Mouse (Mus musculus) forebrain, embryonic 10.5 days (tissue): Measurements from ENCODE around the gene Myog. TPM values are rescaled to one million over a fixed set of nuclear protein-coding genes. Genes with fewer than 3 reads are reported as not detected.

Experiments
- DNase-seq: peaks from one replicate; pipeline ENCODE4 v3.0.0-alpha.2; 2017; ENCODE audit warnings: low spot score; ENCODE audit errors: extremely low spot score
- H3K27ac ChIP-seq: fragments of 300-500 bp; sonication (generic); 2 replicates; pipeline ENCODE4 v1.5.1; 2016; ENCODE audit warnings: mild to moderate bottlenecking
- H3K27me3 ChIP-seq: fragments of 300-500 bp; sonication (generic); 2 replicates; pipeline ENCODE4 v1.6.1; 2016; ENCODE audit warnings: mild to moderate bottlenecking; ENCODE audit not compliant: poor library complexity, severe bottlenecking
- H3K36me3 ChIP-seq: fragments of 300-500 bp; sonication (generic); replicated peaks from 2 replicates; pipeline ENCODE4 v1.6.1; 2016; ENCODE audit warnings: mild to moderate bottlenecking, moderate library complexity
- H3K4me1 ChIP-seq: fragments of 300-500 bp; sonication (generic); 2 replicates; pipeline ENCODE4 v1.6.1; 2016
- H3K4me3 ChIP-seq: fragments of 300-500 bp; sonication (generic); 2 replicates; pipeline ENCODE4 v1.5.1; 2016; ENCODE audit warnings: mild to moderate bottlenecking, moderate library complexity
- H3K9me3 ChIP-seq: fragments of 300-500 bp; sonication (generic); 2 replicates; pipeline ENCODE4 v1.6.1; 2016; ENCODE audit warnings: mild to moderate bottlenecking, moderate library complexity
- WGBS: fragments of 180-500 bp; shearing (Covaris S2); methylation state at CpG from one replicate; pipeline ENCODE4 v1.1.7; 2016; 5-methylcytosine and 5-hydroxymethylcytosine counted together
- polyA plus RNA-seq: library from polyadenylated mRNA; unstranded; fragments of >200 nt; fragmentation: Nextera tagmentation; extraction: Ambion mirVana; gene quantifications from 2 replicates; pipeline ENCODE4 v1.2.1, GENCODE M21; 2016

Gene Myog
- polyA plus RNA-seq, 1 experiment from 2014 or later, result not detected

DNA sequence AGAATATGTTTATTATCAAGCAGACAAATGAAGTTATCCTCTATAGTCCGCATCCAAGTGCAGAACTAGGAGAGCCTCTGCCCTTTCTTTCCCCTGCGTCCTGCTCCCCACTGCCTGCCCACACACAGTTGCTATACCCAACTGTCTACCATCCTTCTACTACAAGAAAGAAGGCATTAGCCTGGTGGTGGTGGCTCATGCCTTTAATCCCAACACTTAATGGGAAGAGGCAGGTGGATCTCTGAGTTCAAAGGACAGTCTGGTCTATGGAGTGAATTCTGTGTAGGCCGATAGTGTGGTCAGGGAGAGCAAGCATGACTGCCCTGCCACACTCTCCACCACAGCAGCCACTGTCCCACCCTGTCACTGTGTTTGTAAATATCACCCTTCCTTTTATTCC is 20.9 kb downstream of the Myog start:
- no peaks in the 10 kb centered on the region for H3K36me3 ChIP-seq
- 97% methylated on average over 3 of the region's 3 CpGs for WGBS
- no peaks in the 10 kb centered on the region for H3K9me3 ChIP-seq
- H3K4me3 ChIP-seq, result no peak overlapping the region
- H3K27me3 ChIP-seq, result no peaks in the 10 kb centered on the region
- no peak for DNase-seq
- no peak overlapping the region for H3K27ac ChIP-seq
- H3K4me1 ChIP-seq, result peaks cover 7% of the 10 kb centered on the region

DNA sequence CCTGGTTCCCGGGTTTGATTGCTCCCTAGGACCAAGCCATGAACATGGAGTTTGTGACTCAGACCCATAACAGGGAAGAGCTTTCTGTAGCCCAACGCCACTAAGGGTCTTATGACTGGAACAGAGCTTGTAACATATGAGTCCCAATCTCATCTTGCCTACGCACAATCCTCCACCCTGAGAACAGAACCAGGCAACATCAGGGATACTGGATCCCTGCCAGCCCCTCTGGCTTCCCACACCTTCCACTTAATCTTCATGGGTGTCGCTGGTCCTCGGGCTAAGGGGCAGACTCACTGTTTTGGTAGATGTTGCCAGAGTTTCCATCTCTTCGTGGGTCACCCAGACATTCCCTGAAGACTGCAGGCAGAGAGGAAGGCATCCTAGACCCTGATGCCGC is 22.0 kb downstream of the Myog start:
- Histone ChIP-seq H3K27ac (no peak overlapping the region), H3K9me3 (no peaks in the 10 kb centered on the region), H3K36me3 (no peaks in the 10 kb centered on the region), H3K4me1 (peaks cover 7% of the 10 kb centered on the region), H3K4me3 (no peak overlapping the region), H3K27me3 (no peaks in the 10 kb centered on the region)
- no peak for DNase-seq
- 93% methylated on average over 7 of the region's 7 CpGs for WGBS

DNA sequence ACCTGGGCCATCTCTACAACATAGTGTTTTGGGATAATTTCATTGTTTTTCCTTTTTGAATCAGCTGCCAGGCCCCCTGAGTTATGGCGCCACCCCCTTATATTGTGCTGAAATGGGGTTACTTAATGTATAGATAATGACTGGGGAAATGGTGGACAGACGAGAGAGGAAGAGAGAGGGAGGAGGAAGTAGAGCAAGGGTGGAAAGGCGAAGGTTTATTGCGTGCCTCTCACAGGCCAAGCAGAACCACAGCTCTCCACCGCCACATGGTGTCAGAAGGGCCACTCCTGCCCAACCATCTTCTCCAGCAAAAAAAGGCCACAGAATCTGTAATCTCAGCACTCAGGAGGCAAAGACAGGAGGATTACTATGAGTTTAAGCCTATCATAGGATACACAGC is 25.4 kb downstream of the Myog start:
- 91% methylated on average over 5 of the region's 5 CpGs for WGBS
- H3K4me1 ChIP-seq, result peaks cover 4% of the 10 kb centered on the region; the same call in 1 of the 2 replicates
- no peak overlapping the region for H3K27ac ChIP-seq
- H3K36me3 ChIP-seq, result no peaks in the 10 kb centered on the region
- H3K27me3 ChIP-seq, result no peaks in the 10 kb centered on the region
- DNase-seq, result no peak
- H3K4me3 ChIP-seq, result no peak overlapping the region
- H3K9me3 ChIP-seq, result no peaks in the 10 kb centered on the region

DNA sequence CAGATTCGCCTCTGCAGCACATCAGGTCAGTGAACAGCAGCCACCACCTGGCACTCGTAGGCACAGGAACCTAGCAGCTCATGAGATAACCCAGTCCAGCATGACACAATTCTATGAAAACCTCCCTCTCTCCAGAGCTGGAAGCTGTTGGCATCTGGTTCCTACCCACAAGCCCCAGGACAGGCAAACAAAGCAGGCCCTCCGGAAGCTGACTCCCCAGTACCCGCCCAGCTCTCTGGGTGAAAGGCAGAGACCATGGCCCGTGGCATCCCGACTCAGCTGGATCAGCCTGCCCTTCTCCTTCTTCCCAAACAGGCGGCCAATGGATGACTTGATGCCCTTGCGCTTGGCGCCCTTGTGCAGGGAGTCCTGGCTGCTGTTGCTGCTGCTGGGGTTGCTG is 26.6 kb downstream of the Myog start:
- no peak overlapping the region for H3K27ac ChIP-seq
- H3K4me3 ChIP-seq, result no peak overlapping the region
- 91% methylated on average over 9 of the region's 9 CpGs for WGBS
- peaks cover 14% of the 10 kb centered on the region for H3K4me1 ChIP-seq
- no peaks in the 10 kb centered on the region for H3K9me3 ChIP-seq
- H3K27me3 ChIP-seq, result no peaks in the 10 kb centered on the region
- no peak for DNase-seq
- no peaks in the 10 kb centered on the region for H3K36me3 ChIP-seq

- H3K36me3 ChIP-seq, result no peaks in the 10 kb centered on the region
- WGBS, result 87% methylated on average over 5 of the region's 5 CpGs
- no peak overlapping the region for H3K27ac ChIP-seq
- peaks cover 14% of the 10 kb centered on the region for H3K4me1 ChIP-seq
- H3K9me3 ChIP-seq, result no peaks in the 10 kb centered on the region
- H3K4me3 ChIP-seq, result no peak overlapping the region
- H3K27me3 ChIP-seq, result no peaks in the 10 kb centered on the region
- DNase-seq, result no peak
These were observed 28.5 kb downstream of the Myog start for GRCm38 (mm10) chr1:134318261-134318660.

DNA sequence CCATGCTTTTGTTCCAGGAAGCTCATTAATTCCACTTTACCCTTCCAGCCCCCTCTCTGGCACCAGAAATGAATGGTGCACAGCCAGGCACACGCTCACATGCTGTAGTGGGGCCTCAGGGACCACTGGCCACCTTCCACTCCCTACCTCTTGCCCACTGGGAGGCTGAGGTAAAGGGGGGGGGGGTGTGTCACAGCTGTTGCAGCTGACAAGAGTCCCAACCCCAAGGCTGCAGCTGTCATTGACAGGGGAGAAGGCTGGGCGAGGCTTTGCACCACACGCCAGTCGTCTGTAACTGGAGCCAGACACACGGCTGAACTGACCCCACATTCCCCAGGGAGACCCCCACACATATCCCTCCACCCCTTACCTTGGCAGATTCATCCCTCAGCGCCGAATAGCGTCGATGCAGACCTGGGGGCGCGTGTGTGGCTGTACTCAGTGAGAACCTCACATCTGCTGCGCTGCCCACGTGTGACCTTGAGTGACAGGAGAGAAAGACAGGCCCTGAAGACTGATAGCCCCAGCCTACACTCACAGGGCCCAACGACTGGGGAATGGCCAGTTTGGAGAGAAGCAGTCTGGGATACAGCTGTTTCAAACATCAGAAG is 31.0 kb downstream of the Myog start:
- Histone ChIP-seq H3K27ac (peak overlapping the region; percentile 46; the same call in 1 of the 2 replicates), H3K9me3 (no peaks in the 10 kb centered on the region), H3K27me3 (no peaks in the 10 kb centered on the region), H3K36me3 (no peaks in the 10 kb centered on the region), H3K4me3 (no peak overlapping the region), H3K4me1 (peaks cover 18% of the 10 kb centered on the region)
- WGBS, result 76% methylated on average over 14 of the region's 14 CpGs
- DNase-seq, result no peak

- Histone ChIP-seq H3K27ac (no peak overlapping the region), H3K9me3 (no peaks in the 10 kb centered on the region), H3K4me3 (no peak overlapping the region), H3K36me3 (no peaks in the 10 kb centered on the region), H3K27me3 (no peaks in the 10 kb centered on the region), H3K4me1 (peaks cover 18% of the 10 kb centered on the region)
- DNase-seq, result no peak
- 91% methylated on average over 6 of the region's 6 CpGs for WGBS
These were observed 32.8 kb downstream of the Myog start for GRCm38 (mm10) chr1:134322591-134322990.

GRCm38 (mm10) chr1:134326841-134327346 is 37.1 kb downstream of the Myog start:
- H3K9me3 ChIP-seq, result no peaks in the 10 kb centered on the region
- H3K36me3 ChIP-seq, result no peaks in the 10 kb centered on the region
- H3K4me3 ChIP-seq, result no peak overlapping the region
- DNase-seq, result no peak
- no peaks in the 10 kb centered on the region for H3K27me3 ChIP-seq
- WGBS, result 93% methylated on average over 12 of the region's 12 CpGs
- H3K27ac ChIP-seq, result no peak overlapping the region
- peaks cover 4% of the 10 kb centered on the region; the same call in 1 of the 2 replicates for H3K4me1 ChIP-seq

DNA sequence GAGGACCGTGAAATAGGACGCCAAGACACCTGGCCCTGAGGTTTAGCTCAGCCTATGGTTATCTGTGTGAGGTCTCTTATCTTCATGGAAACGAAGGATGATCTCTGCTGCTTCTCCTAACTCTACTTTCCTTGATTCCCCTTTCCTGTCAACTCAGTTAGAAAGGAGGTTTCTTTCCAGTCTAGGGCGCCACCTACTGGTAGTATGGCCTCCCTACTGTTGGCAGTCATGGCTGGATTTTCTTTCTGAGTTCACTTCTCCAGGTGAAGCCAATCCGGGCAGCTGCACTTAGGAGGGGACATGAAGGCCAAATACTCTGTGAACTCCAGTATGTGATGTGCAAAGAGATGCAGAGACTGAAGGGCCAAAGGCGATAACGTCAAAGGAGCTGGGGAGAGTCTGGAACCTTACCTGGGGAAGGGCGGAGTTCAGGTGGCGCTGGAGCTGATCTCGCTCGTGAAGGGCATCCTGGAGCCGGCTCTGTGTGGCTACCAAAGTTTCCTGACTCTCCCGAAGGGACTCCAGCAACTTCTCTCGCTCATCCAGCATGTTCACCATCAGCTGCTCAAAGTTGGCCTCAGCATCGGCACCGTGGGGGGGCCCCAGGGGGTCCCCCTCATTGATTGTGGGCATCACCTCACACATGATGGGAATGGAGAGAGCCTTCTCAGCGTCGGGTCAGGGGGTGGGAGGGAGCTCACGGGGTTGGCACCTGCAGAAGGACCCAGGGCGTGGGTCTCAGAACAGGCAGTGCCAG is 42.3 kb downstream of the Myog start:
- WGBS, result 63% methylated on average over 20 of the region's 20 CpGs
- Histone ChIP-seq H3K27me3 (no peaks in the 10 kb centered on the region), H3K27ac (no peak overlapping the region), H3K4me1 (peaks cover 8% of the 10 kb centered on the region), H3K36me3 (no peaks in the 10 kb centered on the region), H3K9me3 (no peaks in the 10 kb centered on the region), H3K4me3 (no peak overlapping the region)
- DNase-seq, result peak; percentile 75

GRCm38 (mm10) chr1:134332770-134333271 is 43.0 kb downstream of the Myog start, which contains the start of gene Ppfia4:
Ppfia4 (minus strand) TSS chr1:134332928.
- 69% methylated on average over 13 of the region's 13 CpGs for WGBS
- DNase-seq, result no peak
- Histone ChIP-seq H3K4me3 (no peak within 1 kb of the TSS), H3K27me3 (no peaks in the 10 kb centered on the region), H3K27ac (no peak within 1 kb of the TSS), H3K36me3 (no peaks in the 10 kb centered on the region), H3K9me3 (no peaks in the 10 kb centered on the region), H3K4me1 (peaks cover 8% of the 10 kb centered on the region)

DNA sequence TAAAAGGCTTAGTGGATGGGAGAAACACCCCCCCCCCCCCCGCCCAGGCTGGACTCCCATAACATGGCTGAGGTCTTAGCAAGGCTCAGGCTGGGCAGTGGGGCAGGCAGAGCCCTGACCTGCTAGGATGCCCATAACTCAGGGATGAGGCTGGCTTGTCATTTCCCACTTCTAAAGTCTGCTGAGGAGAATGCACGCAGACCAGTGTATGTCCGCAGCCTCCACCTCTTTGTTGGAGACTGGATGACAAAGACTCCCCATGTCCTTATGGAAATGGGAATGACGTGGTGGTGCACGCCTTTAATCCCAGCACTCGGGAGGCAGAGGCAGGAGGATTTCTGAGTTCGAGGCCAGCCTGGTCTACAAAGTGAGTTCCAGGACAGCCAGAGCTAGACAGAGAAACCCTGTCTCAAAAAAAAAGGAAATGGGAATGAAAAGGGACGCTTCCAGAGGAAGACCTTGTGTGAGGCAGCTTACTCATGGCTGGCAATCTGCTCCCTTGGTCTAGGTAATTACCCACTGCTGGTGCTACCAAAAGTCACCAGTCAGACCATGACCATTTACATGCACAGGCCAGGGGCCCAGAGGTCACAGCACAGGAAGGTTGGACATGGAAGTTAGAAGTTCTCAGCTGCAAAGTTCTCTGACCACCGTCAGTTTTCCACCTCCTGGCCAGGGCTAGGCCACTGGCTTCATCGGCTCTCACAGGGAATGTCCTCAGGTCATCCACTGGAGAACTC is 43.8 kb downstream of the Myog start:
- Histone ChIP-seq H3K4me3 (no peak overlapping the region), H3K9me3 (no peaks in the 10 kb centered on the region), H3K27me3 (no peaks in the 10 kb centered on the region), H3K4me1 (peaks cover 8% of the 10 kb centered on the region), H3K36me3 (no peaks in the 10 kb centered on the region), H3K27ac (no peak overlapping the region)
- WGBS, result 87% methylated on average over 10 of the region's 10 CpGs
- DNase-seq, result no peak

GRCm38 (mm10) chr1:134334111-134334827 is 44.5 kb downstream of the Myog start:
- H3K27me3 ChIP-seq, result no peaks in the 10 kb centered on the region
- peaks cover 8% of the 10 kb centered on the region for H3K4me1 ChIP-seq
- 87% methylated on average over 7 of the region's 7 CpGs for WGBS
- DNase-seq, result no peak
- no peaks in the 10 kb centered on the region for H3K9me3 ChIP-seq
- H3K36me3 ChIP-seq, result no peaks in the 10 kb centered on the region
- no peak overlapping the region for H3K27ac ChIP-seq
- H3K4me3 ChIP-seq, result no peak overlapping the region
